Mouse (Mus musculus) midbrain, embryonic 12.5 days (tissue): ENCODE results near the gene Pcbp1. TPM values are rescaled to one million over a fixed set of nuclear protein-coding genes. Genes with fewer than 3 reads are reported as not detected.

Experiments
- ATAC-seq: fragments of 200-750 bp; cut with Nextera tagmentation; 2 replicates; pipeline ENCODE4 v1.8.0; 2017; ENCODE audit warnings: low read depth, moderate TSS enrichment, moderate library complexity; ENCODE audit not compliant: low FRiP score
- H3K27ac ChIP-seq: fragments of 300-500 bp; sonication (generic); replicated peaks from 2 replicates; pipeline ENCODE4 v1.5.1; 2016; ENCODE audit warnings: mild to moderate bottlenecking
- H3K27me3 ChIP-seq: fragments of 300-500 bp; sonication (generic); 2 replicates; pipeline ENCODE4 v1.6.1; 2016; ENCODE audit warnings: mild to moderate bottlenecking
- H3K36me3 ChIP-seq: fragments of 300-500 bp; sonication (generic); 2 replicates; pipeline ENCODE4 v1.6.1; 2016
- H3K4me1 ChIP-seq: fragments of 300-500 bp; sonication (generic); 2 replicates; pipeline ENCODE4 v1.6.1; 2016
- H3K4me2 ChIP-seq: fragments of 300-500 bp; sonication (generic); replicated peaks from 2 replicates; pipeline ENCODE4 v1.6.1; 2016; ENCODE audit warnings: mild to moderate bottlenecking, moderate library complexity
- H3K4me3 ChIP-seq: fragments of 300-500 bp; sonication (generic); 2 replicates; pipeline ENCODE4 v1.5.1; 2016; ENCODE audit warnings: mild to moderate bottlenecking
- H3K9ac ChIP-seq: fragments of 300-500 bp; sonication (generic); replicated peaks from 2 replicates; pipeline ENCODE4 v1.6.1; 2016; ENCODE audit warnings: mild to moderate bottlenecking, moderate library complexity
- H3K9me3 ChIP-seq: fragments of 300-500 bp; sonication (generic); 2 replicates; pipeline ENCODE4 v1.6.1; 2016; ENCODE audit warnings: mild to moderate bottlenecking
- WGBS: fragments of 180-500 bp; shearing (Covaris S2); methylation state at CpG from one replicate; pipeline ENCODE4 v1.1.7; 2016; 5-methylcytosine and 5-hydroxymethylcytosine counted together
- polyA plus RNA-seq: library from polyadenylated mRNA; unstranded; fragments of >200 nt; fragmentation: Nextera tagmentation; extraction: Ambion mirVana; gene quantifications from 2 replicates; pipeline ENCODE4 v1.2.1, GENCODE M21; 2016

The Pcbp1 gene
- polyA plus RNA-seq, 1 experiment from 2014 or later: 570 TPM

- peak overlapping the region; percentile 98 for H3K27ac ChIP-seq
- 6% methylated on average over 24 of the region's 24 CpGs for whole genome bisulfite sequencing
- H3K9ac ChIP-seq: peak overlapping the region; percentile 49
- H3K36me3 ChIP-seq: no peaks in the 10 kb centered on the region
- H3K27me3 ChIP-seq: no peaks in the 10 kb centered on the region
- H3K4me3 ChIP-seq: peak overlapping the region; percentile 20
- H3K4me2 ChIP-seq: peak overlapping the region; percentile 43
- ATAC-seq: peak; percentile 94
- H3K4me1 ChIP-seq: peaks cover 15% of the 10 kb centered on the region
- H3K9me3 ChIP-seq: no peaks in the 10 kb centered on the region
Measured at GRCm38 (mm10) chr6:86487358-86488148, 38.6 kb downstream of the Pcbp1 start.

GRCm38 (mm10) chr6:86485943-86486640 is 40.0 kb downstream of the Pcbp1 start:
- Histone ChIP-seq H3K27ac (peak overlapping the region; percentile 20; the same call in 1 of the 2 replicates), H3K36me3 (no peaks in the 10 kb centered on the region), H3K9me3 (no peaks in the 10 kb centered on the region), H3K27me3 (no peaks in the 10 kb centered on the region), H3K4me1 (peaks cover 15% of the 10 kb centered on the region), H3K4me2 (no peak overlapping the region), H3K9ac (no peak overlapping the region), H3K4me3 (no peak overlapping the region)
- no peak for ATAC-seq
- WGBS: 62% methylated on average over 7 of the region's 7 CpGs

- Histone ChIP-seq H3K27ac (no peak overlapping the region), H3K27me3 (no peaks in the 10 kb centered on the region), H3K4me1 (peaks cover 8% of the 10 kb centered on the region), H3K9me3 (no peaks in the 10 kb centered on the region), H3K4me3 (no peak overlapping the region), H3K36me3 (no peaks in the 10 kb centered on the region), H3K4me2 (no peak overlapping the region), H3K9ac (no peak overlapping the region)
- ATAC-seq: no peak
- 93% methylated on average over 5 of the region's 5 CpGs for WGBS
Measured at GRCm38 (mm10) chr6:86481871-86482270, 44.2 kb downstream of the Pcbp1 start.

GRCm38 (mm10) chr6:86480189-86480831 is 45.8 kb downstream of the Pcbp1 start:
- WGBS: 43% methylated on average over 9 of the region's 9 CpGs
- H3K36me3 ChIP-seq: no peaks in the 10 kb centered on the region
- H3K9ac ChIP-seq: no peak overlapping the region
- H3K4me2 ChIP-seq: no peak overlapping the region
- H3K4me3 ChIP-seq: no peak overlapping the region
- no peaks in the 10 kb centered on the region for H3K9me3 ChIP-seq
- peak overlapping the region; percentile 49 for H3K27ac ChIP-seq
- no peaks in the 10 kb centered on the region for H3K27me3 ChIP-seq
- no peak for ATAC-seq
- peaks cover 7% of the 10 kb centered on the region for H3K4me1 ChIP-seq

GRCm38 (mm10) chr6:86479816-86480188 is 46.3 kb downstream of the Pcbp1 start:
- Histone ChIP-seq H3K27me3 (no peaks in the 10 kb centered on the region), H3K36me3 (no peaks in the 10 kb centered on the region), H3K9ac (no peak overlapping the region), H3K27ac (no peak overlapping the region; the same call in 1 of the 2 replicates), H3K4me3 (no peak overlapping the region), H3K4me1 (peaks cover 7% of the 10 kb centered on the region), H3K9me3 (no peaks in the 10 kb centered on the region), H3K4me2 (no peak overlapping the region)
- no peak for ATAC-seq

- no peaks in the 10 kb centered on the region for H3K27me3 ChIP-seq
- no peaks in the 10 kb centered on the region for H3K9me3 ChIP-seq
- WGBS: 70% methylated on average over 3 of the region's 3 CpGs
- no peak overlapping the region for H3K9ac ChIP-seq
- no peak overlapping the region for H3K4me3 ChIP-seq
- no peaks in the 10 kb centered on the region for H3K36me3 ChIP-seq
- H3K4me2 ChIP-seq: no peak overlapping the region
- ATAC-seq: no peak
- peaks cover 7% of the 10 kb centered on the region for H3K4me1 ChIP-seq
- H3K27ac ChIP-seq: no peak overlapping the region
Measured at GRCm38 (mm10) chr6:86479311-86479710, 46.8 kb downstream of the Pcbp1 start.

GRCm38 (mm10) chr6:86476931-86477330 is 49.2 kb downstream of the Pcbp1 start:
- no peaks in the 10 kb centered on the region for H3K9me3 ChIP-seq
- H3K4me3 ChIP-seq: no peak overlapping the region
- peaks cover 19% of the 10 kb centered on the region for H3K4me1 ChIP-seq
- ATAC-seq: no peak
- 86% methylated on average over 5 of the region's 5 CpGs for WGBS
- no peaks in the 10 kb centered on the region for H3K27me3 ChIP-seq
- no peaks in the 10 kb centered on the region for H3K36me3 ChIP-seq
- no peak overlapping the region for H3K27ac ChIP-seq
- no peak overlapping the region for H3K4me2 ChIP-seq
- H3K9ac ChIP-seq: no peak overlapping the region

- Histone ChIP-seq H3K4me2 (no peak overlapping the region), H3K9ac (no peak overlapping the region), H3K9me3 (no peaks in the 10 kb centered on the region), H3K27ac (no peak overlapping the region), H3K4me3 (no peak overlapping the region), H3K4me1 (peaks cover 23% of the 10 kb centered on the region), H3K36me3 (no peaks in the 10 kb centered on the region), H3K27me3 (no peaks in the 10 kb centered on the region)
- 80% methylated on average over 9 of the region's 9 CpGs for WGBS
- ATAC-seq: no peak
Measured at GRCm38 (mm10) chr6:86475462-86476167, 50.5 kb downstream of the Pcbp1 start.

- H3K27ac ChIP-seq: no peak overlapping the region
- peaks cover 17% of the 10 kb centered on the region for H3K4me1 ChIP-seq
- H3K9me3 ChIP-seq: no peaks in the 10 kb centered on the region
- peaks cover 7% of the 10 kb centered on the region for H3K36me3 ChIP-seq
- H3K9ac ChIP-seq: no peak overlapping the region
- no peak overlapping the region for H3K4me3 ChIP-seq
- H3K4me2 ChIP-seq: no peak overlapping the region
- no peak for ATAC-seq
- no peaks in the 10 kb centered on the region for H3K27me3 ChIP-seq
Measured at GRCm38 (mm10) chr6:86474646-86475181, 51.4 kb downstream of the Pcbp1 start.
